Mouse (Mus musculus): Measurements from ENCODE around the gene Dnajc17.

DNA sequence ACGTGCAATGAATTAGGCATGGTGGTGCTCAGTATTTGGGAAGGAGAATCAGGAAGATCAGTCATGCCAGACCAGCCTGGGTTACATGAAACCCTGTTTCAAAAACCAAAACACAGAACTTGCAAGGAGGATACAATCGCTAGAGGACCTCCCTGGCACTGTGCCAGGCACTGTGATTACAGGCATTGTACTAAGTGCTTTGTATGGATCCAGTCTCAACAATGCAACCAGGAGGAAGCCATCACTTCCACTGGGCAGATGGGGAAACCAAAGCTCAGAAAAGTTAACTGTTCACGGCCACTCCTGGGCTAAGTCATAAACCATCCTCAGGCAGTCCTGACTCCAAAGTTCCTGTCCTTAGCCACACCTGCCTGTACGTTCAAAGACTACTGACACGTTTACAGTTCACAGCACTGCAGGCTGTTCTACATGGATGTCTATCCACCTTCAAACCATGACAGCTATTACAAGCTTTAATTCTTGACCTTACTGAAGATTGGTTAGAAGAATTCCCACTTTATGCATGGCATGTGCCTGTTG is 5.6 kb downstream of the Dnajc17 start:
- TF ChIP-seq ZNF384 (IDR thresholded peaks at IDR 0.05; ENCODE audit: low read depth, low read length) (no peak), MAFK (IDR thresholded peaks at IDR 0.05; ENCODE audit: insufficient read depth, low read depth, low read length) (no peak), CHD2 (IDR thresholded peaks at IDR 0.05; ENCODE audit: low read depth, low read length) (no peak), HCFC1 (IDR thresholded peaks at IDR 0.05; ENCODE audit: borderline replicate concordance, insufficient read depth, low read length) (no peak), ZC3H11A (IDR thresholded peaks at IDR 0.05; ENCODE audit: borderline replicate concordance, low read depth, low read length) (no peak)

Data from ES-E14 (cell line).